Mouse (Mus musculus): ENCODE data around the gene Gstm1. TPM values are rescaled to one million over a fixed set of nuclear protein-coding genes. Genes with fewer than 3 reads are reported as not detected.
"Not testable (repeated sequence)": the region's sequence is repeated elsewhere in the genome, so short reads cannot be mapped to it uniquely, and the experiment has no call there.

The Gstm1 gene
- polyA plus RNA-seq, 1 experiment from 2014 or later = 391 TPM

- WGBS (ENCODE audit: missing documents) = 74% methylated on average over 5 of the region's 5 CpGs
- H3K27ac ChIP-seq = no peak overlapping the region
- no peaks in the 10 kb centered on the region for H3K36me3 ChIP-seq (ENCODE audit: inconsistent target)
- no peak overlapping the region for H3K4me3 ChIP-seq (ENCODE audit: inconsistent target)
- no peaks in the 10 kb centered on the region for H3K79me2 ChIP-seq (ENCODE audit: inconsistent target)
Observed at GRCm38 (mm10) chr3:108026049-108026448, 8.3 kb upstream of the Gstm1 start.

- no peaks in the 10 kb centered on the region for H3K79me2 ChIP-seq (ENCODE audit: inconsistent target)
- H3K36me3 ChIP-seq (ENCODE audit: inconsistent target) = no peaks in the 10 kb centered on the region
- H3K4me3 ChIP-seq (ENCODE audit: inconsistent target) = no peak overlapping the region
- WGBS (ENCODE audit: missing documents) = 53% methylated on average over 4 of the region's 4 CpGs
- no peak overlapping the region for H3K27ac ChIP-seq
Observed at GRCm38 (mm10) chr3:108025318-108025717, 7.5 kb upstream of the Gstm1 start.

- Histone ChIP-seq H3K79me2 (ENCODE audit: inconsistent target) (no peaks in the 10 kb centered on the region), H3K36me3 (ENCODE audit: inconsistent target) (no peaks in the 10 kb centered on the region), H3K4me3 (ENCODE audit: inconsistent target) (no peak overlapping the region), H3K27ac (no peak overlapping the region)
- 38% methylated on average over 6 of the region's 6 CpGs for WGBS (ENCODE audit: missing documents)
Observed at GRCm38 (mm10) chr3:108022650-108023049, 4.9 kb upstream of the Gstm1 start.

DNA sequence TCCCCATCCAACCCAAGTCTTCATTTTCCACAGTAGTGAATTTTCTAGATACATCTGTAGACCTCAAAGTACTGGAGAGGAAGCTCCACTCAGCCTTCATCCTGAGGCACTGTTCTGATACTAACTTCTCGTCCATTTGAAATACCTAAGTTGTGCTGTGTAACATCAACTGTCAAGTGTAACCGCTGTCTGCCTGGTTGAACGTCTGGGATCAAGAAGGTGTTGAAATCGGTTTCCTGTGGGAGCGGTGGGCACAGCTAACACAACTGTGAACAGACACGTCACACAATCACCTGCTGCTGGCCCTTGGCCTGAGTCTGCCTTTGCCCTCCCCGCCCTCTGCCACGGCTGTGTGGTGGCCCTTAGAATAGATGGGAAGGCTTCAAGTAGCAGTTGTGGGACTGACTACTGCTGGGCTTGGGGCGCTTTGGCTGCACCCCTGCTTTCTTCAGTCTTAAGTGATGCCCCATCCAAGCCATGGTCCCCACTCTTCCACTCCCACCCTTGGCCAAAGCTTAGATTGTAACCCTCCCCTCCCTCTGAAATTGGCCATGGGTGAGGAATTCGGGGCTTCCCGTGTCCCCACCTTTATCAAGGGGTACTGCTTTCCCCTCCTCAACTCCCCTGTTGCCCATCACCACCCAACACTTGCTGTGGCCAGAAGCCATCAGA is 2.7 kb upstream of the Gstm1 start:
- not testable (repeated sequence) for H3K79me2 ChIP-seq (ENCODE audit: inconsistent target); H3K4me3 ChIP-seq (ENCODE audit: inconsistent target); H3K36me3 ChIP-seq (ENCODE audit: inconsistent target); H3K27ac ChIP-seq
- WGBS (ENCODE audit: missing documents) = 66% methylated on average over 11 of the region's 11 CpGs

GRCm38 (mm10) chr3:108019226-108019625 is 1.5 kb upstream of the Gstm1 start:
- H3K4me3 ChIP-seq (ENCODE audit: inconsistent target); H3K79me2 ChIP-seq (ENCODE audit: inconsistent target); H3K36me3 ChIP-seq (ENCODE audit: inconsistent target): not testable (repeated sequence)
- 85% methylated on average over 3 of the region's 3 CpGs for WGBS (ENCODE audit: missing documents)
- H3K27ac ChIP-seq = peak overlapping the region; percentile 95

- Histone ChIP-seq H3K27ac (peak overlapping the region; percentile 95), H3K36me3 (ENCODE audit: inconsistent target) (no peaks in the 10 kb centered on the region), H3K79me2 (ENCODE audit: inconsistent target) (no peaks in the 10 kb centered on the region; the same call in 1 of the 2 replicates), H3K4me3 (ENCODE audit: inconsistent target) (peak overlapping the region; percentile 46)
- 10% methylated on average over 14 of the region's 14 CpGs for WGBS (ENCODE audit: missing documents)
Observed at GRCm38 (mm10) chr3:108018190-108018820, 532 bp upstream of the Gstm1 start.

DNA sequence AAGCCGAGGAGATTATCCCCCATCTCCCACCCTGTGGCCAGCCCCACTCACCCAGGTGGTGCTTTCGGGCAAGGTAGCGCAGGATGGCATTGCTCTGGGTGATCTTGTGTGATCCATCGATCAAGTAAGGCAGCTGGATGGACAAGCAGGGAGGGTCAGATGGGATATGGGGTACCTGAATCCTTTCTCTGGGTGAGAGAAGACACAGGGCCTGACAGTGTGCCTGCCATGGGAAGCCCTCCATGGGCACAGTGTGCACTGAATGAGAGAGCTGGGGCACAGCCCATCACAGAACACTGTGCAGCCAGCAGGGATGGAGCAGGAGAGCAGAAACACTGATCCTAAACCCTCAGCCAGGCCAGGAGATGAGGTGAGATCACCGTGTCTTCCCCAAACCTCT is 1.3 kb downstream of the Gstm1 start:
- not testable (repeated sequence) for H3K79me2 ChIP-seq (ENCODE audit: inconsistent target); H3K36me3 ChIP-seq (ENCODE audit: inconsistent target)
- peak overlapping the region; percentile 95; the same call in 1 of the 2 replicates for H3K27ac ChIP-seq
- WGBS (ENCODE audit: missing documents) = 85% methylated on average over 5 of the region's 5 CpGs
- H3K4me3 ChIP-seq (ENCODE audit: inconsistent target) = peak overlapping the region; percentile 46; the same call in 1 of the 2 replicates

DNA sequence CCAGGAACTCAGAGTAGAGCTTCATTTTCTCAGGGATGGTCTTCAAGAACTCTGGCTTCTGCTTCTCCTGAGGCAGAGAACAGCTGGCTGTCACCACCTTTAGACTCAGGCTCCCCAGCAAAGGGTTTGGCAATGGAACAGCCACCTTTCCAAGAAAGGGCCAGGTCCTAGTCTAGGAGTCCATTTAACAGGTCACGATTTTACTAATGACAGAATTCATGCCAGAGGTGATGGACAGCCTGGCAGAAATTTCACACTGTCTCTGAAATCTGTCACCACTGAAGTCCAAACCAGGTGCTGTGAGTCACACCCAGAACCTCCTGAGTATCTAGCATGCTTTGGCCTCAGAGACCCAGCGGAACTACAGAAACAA is 2.8 kb downstream of the Gstm1 start:
- Histone ChIP-seq H3K79me2 (ENCODE audit: inconsistent target) (no peaks in the 10 kb centered on the region; the same call in 1 of the 2 replicates), H3K27ac (no peak overlapping the region), H3K4me3 (ENCODE audit: inconsistent target) (no peak overlapping the region), H3K36me3 (ENCODE audit: inconsistent target) (no peaks in the 10 kb centered on the region)
- 97% methylated on average over 2 of the region's 2 CpGs for WGBS (ENCODE audit: missing documents)

GRCm38 (mm10) chr3:108014098-108014973 is 3.4 kb downstream of the Gstm1 start:
- peak overlapping the region; percentile 69 for H3K27ac ChIP-seq
- H3K79me2 ChIP-seq (ENCODE audit: inconsistent target) = no peaks in the 10 kb centered on the region; the same call in 1 of the 2 replicates
- WGBS (ENCODE audit: missing documents) = 92% methylated on average over 5 of the region's 8 CpGs
- no peaks in the 10 kb centered on the region for H3K36me3 ChIP-seq (ENCODE audit: inconsistent target)
- H3K4me3 ChIP-seq (ENCODE audit: inconsistent target) = no peak overlapping the region

DNA sequence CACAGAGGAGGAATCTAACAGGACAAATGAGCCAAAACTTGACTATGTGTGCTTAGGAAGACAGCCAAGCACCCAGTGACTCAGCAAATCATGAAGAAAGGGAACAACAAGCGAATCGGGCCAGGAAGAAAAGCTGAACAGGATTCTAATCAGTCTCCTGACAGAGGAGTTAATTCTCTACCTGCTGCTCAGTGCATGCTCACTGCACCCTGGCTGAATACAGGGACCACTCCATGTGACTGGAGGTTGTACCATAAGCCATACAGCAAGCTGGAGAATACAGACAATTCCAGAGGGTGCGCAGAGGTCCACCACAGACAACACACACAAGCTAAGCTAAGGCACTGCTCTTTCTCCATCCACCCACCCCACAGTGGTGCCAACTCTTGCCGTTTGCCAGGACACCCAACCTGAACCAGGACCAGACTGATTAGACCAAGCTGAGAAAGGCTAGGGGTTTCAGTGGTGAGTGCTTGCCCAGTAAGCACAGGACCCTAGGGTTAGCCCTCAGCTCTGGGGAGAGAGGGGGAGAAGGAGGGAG is 4.4 kb downstream of the Gstm1 start:
- peak overlapping the region; percentile 69 for H3K27ac ChIP-seq

GRCm38 (mm10) chr3:108011558-108011957 is 6.2 kb downstream of the Gstm1 start:
- no peak overlapping the region for H3K4me3 ChIP-seq (ENCODE audit: inconsistent target)
- no peaks in the 10 kb centered on the region; the same call in 1 of the 2 replicates for H3K79me2 ChIP-seq (ENCODE audit: inconsistent target)
- 98% methylated on average over 3 of the region's 3 CpGs for WGBS (ENCODE audit: missing documents)
- no peak overlapping the region for H3K27ac ChIP-seq
- no peaks in the 10 kb centered on the region for H3K36me3 ChIP-seq (ENCODE audit: inconsistent target)

More for the DNA sequence above, 4.4 kb downstream of the Gstm1 start:
- Histone ChIP-seq H3K36me3 (ENCODE audit: inconsistent target) (no peaks in the 10 kb centered on the region), H3K4me3 (ENCODE audit: inconsistent target) (no peak overlapping the region), H3K79me2 (ENCODE audit: inconsistent target) (no peaks in the 10 kb centered on the region; the same call in 1 of the 2 replicates)
- 21% methylated on average over 4 of the region's 4 CpGs for WGBS (ENCODE audit: missing documents)

- no peak overlapping the region for H3K4me3 ChIP-seq (ENCODE audit: inconsistent target)
- no peaks in the 10 kb centered on the region for H3K36me3 ChIP-seq (ENCODE audit: inconsistent target)
- WGBS (ENCODE audit: missing documents) = 73% methylated on average over 2 of the region's 2 CpGs
- peak overlapping the region; percentile 21 for H3K27ac ChIP-seq
- no peaks in the 10 kb centered on the region for H3K79me2 ChIP-seq (ENCODE audit: inconsistent target)
Observed at GRCm38 (mm10) chr3:108010286-108010685, 7.5 kb downstream of the Gstm1 start.

GRCm38 (mm10) chr3:108002021-108002420 is 15.8 kb downstream of the Gstm1 start:
- 87% methylated on average over 8 of the region's 8 CpGs for WGBS (ENCODE audit: missing documents)
- no peaks in the 10 kb centered on the region for H3K79me2 ChIP-seq (ENCODE audit: inconsistent target)
- H3K27ac ChIP-seq = no peak overlapping the region
- H3K4me3 ChIP-seq (ENCODE audit: inconsistent target) = no peak overlapping the region
- H3K36me3 ChIP-seq (ENCODE audit: inconsistent target) = no peaks in the 10 kb centered on the region

DNA sequence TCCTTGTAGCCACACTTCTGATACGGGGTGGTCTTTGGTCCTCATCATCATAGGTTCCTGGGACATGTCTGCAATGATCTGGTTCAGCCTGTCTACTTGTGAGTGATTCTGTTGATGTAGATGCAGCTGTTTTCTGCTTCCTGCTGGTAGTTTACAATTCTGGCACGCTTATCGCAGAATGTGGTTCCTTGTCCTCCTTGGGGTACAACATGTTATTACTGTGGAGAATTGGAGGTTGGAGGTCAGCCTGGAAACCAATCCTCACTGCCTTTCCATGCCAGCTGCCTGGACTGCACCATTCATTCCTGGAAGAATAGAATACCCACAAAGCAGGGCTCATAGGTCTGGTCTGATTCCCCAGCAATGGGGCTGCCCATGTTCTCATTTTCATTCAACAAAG is 18.3 kb downstream of the Gstm1 start:
- WGBS (ENCODE audit: missing documents) = 93% methylated on average over 3 of the region's 3 CpGs
- no peak overlapping the region for H3K4me3 ChIP-seq (ENCODE audit: inconsistent target)
- no peaks in the 10 kb centered on the region for H3K36me3 ChIP-seq (ENCODE audit: inconsistent target)
- no peaks in the 10 kb centered on the region for H3K79me2 ChIP-seq (ENCODE audit: inconsistent target)
- H3K27ac ChIP-seq = no peak overlapping the region

Measured in macrophage (primary cell).